Mouse (Mus musculus) heart, postnatal 10 days (tissue): ENCODE measurements at regions not wholly inside any gene's neighbourhood (a gene's known extent, or its start where the extent isn't known, plus 50 kb on each side); places are given as distances from the start of the nearest gene placed in this dataset.
"Not testable (repeated sequence)": the region's sequence is repeated elsewhere in the genome, so short reads cannot be mapped to it uniquely, and the experiment has no call there.

Source experiments
- DNase-seq, 2 experiments: peaks; one replicate each; pipeline ENCODE4 v3.0.0; 2021
- intact Hi-C: fragments of 180-260 bp; cut with DNase I; formaldehyde crosslinking; loops from one replicate; pipeline ENCODE4 v1.15.1; 2025

DNA sequence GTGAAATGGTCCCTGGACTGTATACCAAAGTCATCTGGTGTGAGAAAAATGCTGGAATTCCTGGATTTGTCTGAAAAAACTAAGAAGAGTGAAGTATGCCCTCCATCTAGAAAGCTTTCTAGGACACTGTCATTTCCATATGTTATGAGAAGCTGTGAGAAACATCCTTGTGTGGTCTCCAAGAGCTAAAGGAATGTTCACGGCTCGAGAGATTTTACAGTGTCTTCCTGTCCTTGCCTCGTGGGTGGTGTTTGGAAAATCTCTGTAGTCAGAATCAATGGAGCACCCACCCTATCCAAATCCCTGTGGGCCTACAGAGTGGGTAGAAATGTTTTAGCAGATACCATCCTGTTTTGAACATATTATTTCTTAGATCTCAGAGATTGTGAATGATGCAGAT, 487.7 kb downstream of the Hdgfl1 start:
- DNase-seq = no peak
- intact Hi-C loops = no loop called here

DNA sequence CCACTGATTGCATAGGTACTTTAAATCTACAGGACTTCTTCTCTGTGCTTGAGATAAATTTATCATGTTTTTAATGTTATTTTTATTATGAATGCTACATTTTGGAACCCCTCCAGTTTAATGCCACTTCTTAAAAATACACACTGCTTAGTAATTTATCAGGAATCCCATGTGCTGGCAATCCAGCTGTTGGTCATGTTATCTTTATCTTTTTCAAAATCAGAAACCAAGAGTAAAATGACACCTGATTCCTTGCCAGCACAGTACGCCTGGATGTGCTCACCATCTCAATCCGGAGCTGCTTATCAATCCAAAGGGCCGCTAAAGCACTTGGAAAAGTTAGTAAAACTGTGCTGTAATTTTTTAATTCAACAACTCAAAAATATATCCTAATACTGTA, 497.1 kb downstream of the Hdgfl1 start:
- intact Hi-C loops = no loop called here

DNA sequence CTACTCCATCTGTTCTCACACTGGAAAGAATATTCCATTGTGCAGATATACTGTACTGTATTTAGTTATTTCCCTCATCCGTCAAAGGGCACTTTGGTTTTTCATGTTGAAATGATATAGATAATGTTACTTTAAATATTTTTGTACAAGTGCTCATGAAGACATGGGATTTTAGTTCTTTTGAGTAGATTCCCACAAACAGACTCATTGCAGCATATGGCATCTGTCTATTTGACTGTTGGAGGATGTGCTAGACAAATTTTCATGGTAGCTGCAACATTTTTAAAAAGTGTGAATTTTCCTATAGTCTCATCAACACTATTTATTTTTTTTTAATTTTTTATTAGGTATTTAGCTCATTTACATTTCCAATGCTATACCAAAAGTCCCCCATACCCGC, 502.5 kb downstream of the Hdgfl1 start:
- intact Hi-C loops = no loop called here
- DNase-seq = no peak

More for the DNA sequence above, 497.1 kb downstream of the Hdgfl1 start:
- peak in 1 of 2 experiments; percentile 2 for DNase-seq

GRCm38 (mm10) chr13:26235941-26236340, 534.0 kb downstream of the Hdgfl1 start:
- intact Hi-C loops = no loop called here
- no peak for DNase-seq

- DNase-seq = no peak
- intact Hi-C loops = no loop called here
Measured at GRCm38 (mm10) chr13:26234703-26235102, 535.3 kb downstream of the Hdgfl1 start.

DNA sequence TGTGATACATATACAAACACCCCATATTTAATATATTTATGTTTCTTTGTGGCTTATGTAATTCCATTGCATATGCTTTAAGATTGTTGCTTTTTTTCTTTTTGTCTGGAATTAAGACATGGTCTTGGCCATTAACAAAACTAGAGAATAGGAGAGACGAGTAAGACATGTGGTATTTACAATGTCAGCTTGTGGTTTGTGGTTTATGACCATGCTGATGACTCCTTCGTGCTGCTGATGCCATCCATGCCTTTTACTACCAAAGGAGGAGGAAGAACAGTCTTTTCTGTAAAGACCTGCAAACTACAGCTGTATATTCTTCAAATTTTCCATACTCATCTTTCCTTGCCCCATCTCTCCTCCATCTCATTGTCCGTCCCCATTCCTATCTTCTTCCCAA, 552.7 kb downstream of the Hdgfl1 start:
- intact Hi-C loops = no loop called here
- DNase-seq = no peak

DNA sequence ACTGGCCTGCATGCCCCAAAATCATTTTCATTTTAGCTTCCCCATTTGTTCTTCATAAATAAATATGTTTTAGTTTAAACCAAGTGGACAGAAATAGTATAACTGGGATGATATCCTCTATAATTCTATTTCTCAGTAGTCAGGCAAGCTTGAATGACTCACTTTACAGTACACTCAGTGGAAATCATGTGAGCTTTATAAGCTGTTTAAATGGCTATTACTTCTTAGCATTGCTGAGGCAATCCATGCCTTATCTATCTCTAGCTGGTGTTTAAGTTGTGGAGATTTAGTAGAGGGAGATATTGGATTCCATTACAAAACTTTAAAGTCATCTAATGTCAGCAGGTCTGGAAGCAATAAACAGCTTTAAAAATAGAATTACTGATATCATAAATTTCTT, 553.4 kb downstream of the Hdgfl1 start:
- no peak for DNase-seq
- intact Hi-C loops = no loop called here

DNA sequence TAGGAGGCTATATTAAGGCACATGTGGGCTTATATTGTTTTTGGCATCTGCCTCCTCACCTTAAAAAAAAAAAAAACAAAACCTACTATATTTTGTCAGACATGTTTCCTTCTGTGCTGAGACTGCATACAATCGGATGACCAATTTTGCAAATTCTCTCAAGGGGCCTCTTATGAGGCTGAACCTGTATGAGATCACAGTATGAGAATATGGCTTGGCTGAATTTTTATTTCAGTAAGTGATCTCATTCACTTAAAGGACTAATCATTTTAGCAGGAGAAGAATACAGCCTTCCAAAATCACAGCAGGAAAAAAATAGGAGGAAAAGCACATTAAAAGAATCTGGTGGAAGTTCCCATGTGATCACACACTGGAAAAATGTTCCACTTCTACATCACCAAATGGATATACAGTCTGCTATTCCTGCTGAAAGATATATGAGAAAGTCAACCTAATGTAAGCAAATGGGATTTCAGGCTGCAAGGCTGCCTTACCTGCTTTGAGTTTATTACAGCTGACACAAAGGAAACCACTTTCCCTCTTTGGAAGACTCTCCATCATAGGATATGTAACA, 564.3 kb downstream of the Hdgfl1 start:
- intact Hi-C loops = loop anchor here (5.0 kb wide), 1 partner anchor 273 kb away; no protein-coding TSS in a partner anchor
- no peak for DNase-seq

DNA sequence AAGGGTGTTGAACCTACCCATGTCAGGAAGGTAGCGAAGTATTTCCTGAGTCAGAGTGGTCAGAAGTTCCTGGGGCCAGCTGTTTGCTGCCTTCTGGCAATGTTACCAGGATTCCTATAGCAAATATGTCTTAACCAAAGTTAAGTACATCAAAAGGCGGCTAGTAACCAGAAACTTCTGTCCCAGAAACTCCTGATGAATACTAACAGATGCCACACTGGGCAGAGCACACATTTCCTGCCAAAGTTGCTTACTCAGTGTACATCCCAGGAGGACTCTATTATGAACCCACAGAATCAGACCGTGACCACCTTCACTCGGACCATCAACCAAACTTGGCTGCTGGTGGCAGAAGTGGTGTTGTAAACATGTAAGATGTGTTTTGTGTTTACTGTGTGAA, 575.3 kb downstream of the Hdgfl1 start:
- no peak for DNase-seq
- intact Hi-C loops = no loop called here

- DNase-seq = no peak
Measured at GRCm38 (mm10) chr13:26183879-26184278, 586.1 kb downstream of the Hdgfl1 start.

GRCm38 (mm10) chr13:26171891-26172482, 598.0 kb downstream of the Hdgfl1 start:
- DNase-seq = no peak
- intact Hi-C loops = no loop called here

More at GRCm38 (mm10) chr13:26183879-26184278, 586.1 kb downstream of the Hdgfl1 start:
- intact Hi-C loops = no loop called here

DNA sequence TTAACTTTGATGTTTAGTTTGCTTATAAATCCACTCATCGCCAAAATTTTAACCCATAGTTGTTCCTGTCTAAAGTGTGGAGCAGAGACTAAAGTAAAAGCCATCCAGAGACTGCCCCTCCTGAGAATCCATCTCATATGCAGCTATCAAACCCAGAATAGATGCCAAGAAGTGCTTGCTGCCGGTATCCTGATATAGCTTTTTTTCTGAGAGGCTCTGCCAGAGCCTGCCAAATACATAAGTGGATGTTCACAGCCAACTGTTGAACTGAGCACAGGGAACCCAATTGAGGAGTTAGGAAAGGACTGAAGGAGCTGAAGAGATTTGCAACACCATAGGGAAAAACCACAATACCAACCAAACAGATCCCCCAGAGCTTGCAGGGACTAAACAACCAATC, 600.3 kb downstream of the Hdgfl1 start:
- peak; percentile 20 to 43 for DNase-seq
- intact Hi-C loops = no loop called here

DNA sequence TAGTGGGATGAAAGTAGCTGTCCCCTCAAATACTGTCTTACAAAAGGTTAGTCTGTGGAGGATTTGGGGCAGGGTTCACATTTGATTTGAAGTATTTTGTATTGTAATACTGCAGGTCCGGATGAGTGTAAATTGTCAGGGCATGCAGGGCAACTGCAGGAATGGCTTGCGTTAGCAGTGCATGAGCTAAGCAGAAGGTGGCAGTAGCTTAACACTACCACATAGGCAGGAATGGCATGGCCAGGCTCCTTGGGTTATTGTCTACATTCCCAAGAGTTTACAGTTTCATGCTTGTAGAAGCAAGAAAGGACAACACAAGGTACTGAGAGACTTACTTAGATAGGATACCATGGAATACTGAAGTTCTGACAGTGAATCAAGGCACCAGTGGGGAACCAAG, 611.3 kb downstream of the Hdgfl1 start:
- DNase-seq = peak in 1 of 2 experiments; percentile 7
- intact Hi-C loops = no loop called here

DNA sequence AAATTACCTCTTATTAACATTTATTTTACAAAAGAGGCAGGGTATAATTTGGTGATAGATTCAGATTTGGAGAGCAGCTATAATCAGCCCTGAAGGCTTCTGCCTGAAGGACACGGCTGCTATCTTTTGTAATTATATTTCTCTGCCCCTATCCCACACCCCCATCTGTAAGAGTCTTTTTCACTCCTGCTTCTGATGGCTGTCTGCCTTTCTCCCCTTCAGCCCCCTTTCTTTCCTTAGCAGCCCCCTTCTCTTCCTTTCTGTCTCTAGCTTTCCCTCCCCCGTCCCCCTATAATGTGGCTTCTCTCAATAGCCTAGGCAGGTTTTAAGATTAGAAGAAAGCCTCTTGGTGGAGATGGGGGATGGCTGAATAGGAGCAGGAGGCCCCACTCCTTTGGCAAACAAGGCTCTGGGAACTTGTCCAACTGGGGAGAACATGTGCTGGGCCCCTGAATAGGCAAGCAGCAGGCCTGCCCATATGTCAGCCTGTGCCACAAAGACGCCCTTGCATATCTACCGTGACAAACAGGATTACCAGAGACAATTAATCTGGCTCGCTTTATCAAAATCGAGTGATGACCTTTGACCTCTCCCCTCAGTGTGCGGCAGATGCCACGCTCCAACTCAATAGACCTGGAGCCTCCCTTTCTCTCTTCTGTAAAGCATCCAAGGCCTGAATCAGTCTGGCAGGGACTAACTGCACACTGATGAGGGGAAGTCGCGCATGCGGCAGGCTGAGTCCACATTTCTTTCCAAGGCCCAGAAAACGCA, 615.1 kb downstream of the Hdgfl1 start:
- intact Hi-C loops = no loop called here
- peak; percentile 26 to 29 for DNase-seq

GRCm38 (mm10) chr13:26154251-26154650, 615.7 kb downstream of the Hdgfl1 start:
- DNase-seq = no peak
- intact Hi-C loops = no loop called here

- DNase-seq = no peak
- intact Hi-C loops = no loop called here
Measured at GRCm38 (mm10) chr13:26153093-26153492, 616.9 kb downstream of the Hdgfl1 start.

DNA sequence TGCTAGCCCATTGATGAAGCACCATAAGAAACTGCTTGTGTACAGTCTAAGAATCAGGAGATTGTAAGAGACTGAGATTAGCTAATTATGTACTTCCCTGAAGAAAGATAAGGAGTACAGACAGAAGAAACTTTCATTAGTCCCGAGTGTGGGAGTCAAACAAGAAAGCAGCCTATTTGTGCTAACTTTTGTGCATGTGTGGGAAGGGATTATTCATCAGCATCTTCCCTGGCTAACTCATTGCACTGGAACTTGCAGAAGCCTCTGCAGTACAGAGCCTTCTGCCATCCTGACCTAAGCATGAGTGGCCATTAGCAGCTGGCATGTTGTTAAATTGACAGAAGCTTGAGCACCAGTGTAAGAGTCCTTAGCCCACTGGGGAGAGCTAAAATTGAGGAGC, 619.5 kb downstream of the Hdgfl1 start:
- intact Hi-C loops = no loop called here

GRCm38 (mm10) chr13:26142811-26143210, 627.2 kb downstream of the Hdgfl1 start:
- intact Hi-C loops = no loop called here
- DNase-seq = no peak

More for the DNA sequence above, 619.5 kb downstream of the Hdgfl1 start:
- DNase-seq = no peak

DNA sequence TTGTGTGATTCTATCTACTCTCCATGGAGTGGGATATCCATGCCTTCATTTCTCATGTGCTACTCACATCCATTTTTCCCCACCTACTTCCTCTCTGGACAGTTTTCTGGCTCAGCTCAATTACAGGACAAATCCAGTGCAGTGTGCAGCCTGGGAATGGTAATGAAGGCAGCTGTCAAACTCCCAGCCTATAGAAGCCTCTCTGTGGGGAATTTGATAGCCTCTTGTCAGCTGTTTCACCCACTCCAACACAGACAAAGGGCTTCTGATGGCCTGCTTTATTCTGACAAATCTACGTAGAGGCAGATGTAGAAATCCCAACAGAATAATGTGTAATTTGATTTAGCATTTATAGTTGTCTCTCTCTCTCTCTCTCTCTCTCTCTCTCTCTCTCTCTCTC, 650.6 kb downstream of the Hdgfl1 start:
- intact Hi-C loops = no loop called here
- no peak for DNase-seq

DNA sequence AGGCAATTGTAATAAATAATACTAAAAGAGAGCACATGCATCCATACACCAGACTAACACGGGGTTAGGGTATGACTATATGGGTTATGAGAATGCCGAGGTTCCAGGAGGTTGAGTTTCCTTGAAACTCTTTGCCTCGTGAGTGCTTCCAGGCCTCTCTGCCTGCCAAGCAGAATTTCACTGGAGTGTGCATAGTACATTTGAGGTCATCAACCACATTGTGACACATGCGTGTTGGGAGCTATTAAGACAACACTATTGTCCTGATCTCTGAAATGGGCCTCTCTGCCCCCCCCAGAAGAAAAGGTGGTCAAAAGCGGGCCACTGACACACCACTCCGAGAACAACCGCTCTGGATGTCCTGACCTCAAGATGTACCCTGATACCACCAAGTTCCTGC, 655.8 kb downstream of the Hdgfl1 start:
- intact Hi-C loops = no loop called here
- no peak for DNase-seq

- DNase-seq, intact Hi-C loops: not testable (repeated sequence)
Measured at GRCm38 (mm10) chr13:26113723-26114122, 656.2 kb downstream of the Hdgfl1 start.

DNA sequence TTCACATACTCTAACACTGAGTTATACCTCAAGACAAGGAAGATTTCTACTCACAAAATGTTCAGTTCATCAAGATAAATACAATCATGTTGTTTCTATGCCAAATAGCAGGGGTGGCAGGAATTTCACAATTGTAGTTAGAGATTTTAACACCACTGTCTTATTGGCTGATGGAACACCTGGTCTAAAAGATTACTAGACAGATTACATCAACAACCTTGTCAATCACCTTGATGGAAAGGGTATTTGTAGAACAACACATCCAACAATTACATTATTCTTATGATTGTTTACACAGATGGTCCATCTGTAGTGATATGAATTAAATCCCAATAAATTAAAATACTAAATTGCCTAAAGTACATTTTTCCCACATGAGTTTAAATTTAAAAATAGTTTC, 657.4 kb downstream of the Hdgfl1 start:
- intact Hi-C loops = no loop called here
- DNase-seq = no peak
